Mouse (Mus musculus) megakaryocyte, embryonic 14.5 days (primary cell): ENCODE measurements around the gene Plcb2. TPM values are rescaled to one million over a fixed set of nuclear protein-coding genes. Genes with fewer than 3 reads are reported as not detected.

Experiments
- H3K27me3 ChIP-seq: replicated peaks from 2 replicates; pipeline ENCODE3; 2012; ENCODE audit warnings: inconsistent platforms
- H3K36me3 ChIP-seq: replicated peaks from 2 replicates; pipeline ENCODE3; 2012; ENCODE audit warnings: low read length, inconsistent platforms, mixed read lengths
- H3K4me1 ChIP-seq: 2 replicates; pipeline ENCODE4 v1.6.1; 2012; ENCODE audit warnings: inconsistent platforms
- H3K4me3 ChIP-seq: replicated peaks from 2 replicates; pipeline ENCODE3; 2012; ENCODE audit warnings: moderate library complexity, mild to moderate bottlenecking, inconsistent platforms
- H3K9me3 ChIP-seq: 2 replicates; pipeline ENCODE4 v1.6.1; 2012; ENCODE audit warnings: inconsistent platforms
- FLI1 ChIP-seq: IDR thresholded peaks from 2 replicates; pipeline ENCODE4 v1.6.1; 2012; ENCODE audit warnings: low read length, inconsistent platforms, mixed read lengths
- GATA1 ChIP-seq: IDR thresholded peaks from 3 replicates; pipeline ENCODE4 v1.6.1; 2012; ENCODE audit warnings: mixed read lengths, low read length, inconsistent platforms, borderline replicate concordance
- polyA plus RNA-seq: library from polyadenylated mRNA; stranded (reverse); fragments of >175 nt; gene quantifications from 2 replicates; pipeline ENCODE4 v1.2.3, GENCODE M21; 2012; ENCODE audit warnings: low replicate concordance; ENCODE audit not compliant: insufficient read depth

Gene Plcb2
- polyA plus RNA-seq, 1 experiment, result 25.8 TPM

DNA sequence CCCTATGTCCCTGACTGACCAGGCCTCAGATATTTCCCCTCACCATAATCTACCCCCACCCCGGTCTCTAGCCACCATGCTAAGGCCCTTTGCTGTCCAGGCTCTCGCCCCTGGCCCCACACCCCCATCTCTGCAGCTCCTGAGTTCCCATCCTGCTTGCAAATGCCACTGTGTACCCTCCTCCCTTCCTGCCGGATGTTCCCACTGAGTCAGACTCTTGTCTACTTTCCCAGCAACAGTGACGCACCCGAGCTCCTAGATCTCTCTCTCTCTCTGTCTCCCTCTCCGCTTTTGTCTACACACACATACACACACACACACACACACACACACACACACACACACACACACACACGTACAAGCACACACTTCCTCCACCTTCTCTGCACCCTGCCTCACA, 35.2 kb upstream of the Plcb2 start:
- H3K27me3 ChIP-seq, result peaks cover 11% of the 10 kb centered on the region
- H3K4me3 ChIP-seq, result peak overlapping the region; percentile 6
- H3K4me1 ChIP-seq, result peaks cover 88% of the 10 kb centered on the region
- no peaks in the 10 kb centered on the region for H3K9me3 ChIP-seq
- no peak for TF ChIP-seq FLI1
- no peak for TF ChIP-seq GATA1
- H3K36me3 ChIP-seq, result peaks cover 25% of the 10 kb centered on the region

DNA sequence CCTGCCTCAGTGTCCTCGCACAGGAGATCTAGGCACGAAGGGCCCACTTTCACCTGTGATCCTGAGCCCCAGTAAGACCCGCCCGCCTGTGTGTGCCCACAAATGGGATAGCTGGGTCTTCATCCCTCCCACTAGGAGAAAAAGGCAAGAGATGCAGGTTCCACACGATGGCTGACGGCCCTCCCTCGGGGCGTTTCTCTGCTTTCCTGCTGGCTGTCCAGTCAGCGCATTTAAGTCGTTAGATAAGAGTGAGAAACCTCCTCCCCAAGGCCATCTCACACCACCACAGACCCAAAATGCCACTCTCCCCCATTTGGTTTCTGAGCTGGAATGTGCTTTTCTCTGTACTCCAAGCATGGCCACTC, 34.5 kb upstream of the Plcb2 start:
- Histone ChIP-seq H3K4me3 (peak overlapping the region; percentile 83), H3K4me1 (peaks cover 95% of the 10 kb centered on the region), H3K27me3 (peaks cover 8% of the 10 kb centered on the region)

DNA sequence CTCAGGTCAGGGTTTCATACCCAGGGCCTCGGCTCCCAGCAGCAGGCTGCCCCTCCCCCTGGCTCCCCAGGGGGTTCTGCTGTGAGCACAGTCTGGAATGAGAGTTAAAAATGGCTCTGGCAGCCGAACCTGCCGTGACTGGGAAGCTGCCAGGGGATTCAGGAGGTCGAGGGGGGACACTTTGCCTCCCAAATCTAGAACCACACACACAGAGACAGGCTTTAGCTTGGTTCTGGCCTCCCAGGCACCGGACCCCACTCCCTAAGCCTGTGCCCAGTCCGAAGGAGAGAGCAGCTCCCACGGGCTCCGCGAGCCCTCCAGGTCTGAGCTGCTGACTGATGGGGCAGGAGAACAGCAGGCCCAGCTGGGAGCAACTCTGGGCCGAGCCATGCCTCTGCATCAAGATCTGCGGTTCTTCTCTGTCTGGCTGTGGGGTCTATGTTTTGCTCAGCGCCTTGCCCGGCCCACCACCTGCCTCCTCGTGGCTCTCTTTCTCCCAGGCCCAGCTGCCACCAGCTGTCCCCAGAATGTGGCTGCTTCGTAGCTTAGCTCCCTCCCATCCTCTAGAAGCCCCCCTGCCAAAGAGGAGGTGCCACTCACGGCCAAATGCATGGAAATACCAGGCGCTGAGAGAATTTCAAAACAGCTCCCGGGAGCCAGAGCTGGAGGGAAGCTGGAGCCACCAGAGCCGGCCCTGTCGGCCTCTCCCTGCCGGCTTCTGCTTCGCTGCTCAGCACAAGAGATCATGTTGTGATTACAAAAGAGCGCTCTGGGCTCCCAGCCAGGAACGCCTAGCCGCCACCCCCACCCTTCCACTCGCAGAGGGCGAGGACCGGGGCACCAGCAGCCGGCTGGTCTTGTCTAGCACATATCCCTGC, 33.9 kb upstream of the Plcb2 start, which contains the start of gene Ccdc9b:
TSS of gene Ccdc9b (minus strand) at position 756 of the 878 bp plus-strand sequence.
- H3K4me3 ChIP-seq, result peak within 1 kb of the TSS; percentile 83
- peaks cover 38% of the 10 kb centered on the region for H3K36me3 ChIP-seq
- peaks cover 4% of the 10 kb centered on the region for H3K27me3 ChIP-seq
- TF ChIP-seq FLI1, result no peak
- no peak for TF ChIP-seq GATA1
- H3K9me3 ChIP-seq, result no peaks in the 10 kb centered on the region
- H3K4me1 ChIP-seq, result peaks cover 98% of the 10 kb centered on the region

More for the DNA sequence above, 34.5 kb upstream of the Plcb2 start:
- peaks cover 32% of the 10 kb centered on the region for H3K36me3 ChIP-seq
- TF ChIP-seq GATA1 (no peak), FLI1 (no peak)
- H3K9me3 ChIP-seq, result no peaks in the 10 kb centered on the region

DNA sequence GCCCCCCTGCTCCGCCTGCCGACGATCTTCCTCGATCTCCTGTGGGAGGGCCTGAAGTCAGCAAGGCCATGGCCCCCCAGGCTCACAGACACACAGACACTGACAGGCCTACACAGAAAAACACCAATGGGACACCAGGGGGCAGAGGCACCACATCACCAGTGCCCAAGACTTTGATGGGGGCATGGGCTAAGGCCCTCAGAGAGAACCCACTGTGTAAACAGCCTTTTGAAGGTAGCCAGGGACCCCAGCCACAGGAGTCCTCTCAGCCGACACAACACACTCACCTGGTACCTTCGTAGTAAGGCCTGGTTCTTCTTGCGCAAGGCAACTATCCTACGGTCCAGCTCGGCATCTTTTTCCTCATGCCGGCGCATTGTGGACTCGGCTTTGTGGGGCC, 33.1 kb upstream of the Plcb2 start:
- peaks cover 3% of the 10 kb centered on the region for H3K27me3 ChIP-seq

GRCm38 (mm10) chr2:118760311-118761025, 32.2 kb upstream of the Plcb2 start:
- Histone ChIP-seq H3K27me3 (peaks cover 3% of the 10 kb centered on the region), H3K4me1 (peaks cover 99% of the 10 kb centered on the region)
- TF ChIP-seq GATA1, result no peak

More for the DNA sequence above, 33.1 kb upstream of the Plcb2 start:
- H3K9me3 ChIP-seq, result no peaks in the 10 kb centered on the region
- H3K4me3 ChIP-seq, result no peak overlapping the region
- H3K4me1 ChIP-seq, result peaks cover 98% of the 10 kb centered on the region
- TF ChIP-seq FLI1 (no peak), GATA1 (no peak)
- peaks cover 44% of the 10 kb centered on the region for H3K36me3 ChIP-seq

GRCm38 (mm10) chr2:118759828-118760227, 31.6 kb upstream of the Plcb2 start:
- Histone ChIP-seq H3K9me3 (no peaks in the 10 kb centered on the region), H3K4me1 (peaks cover 99% of the 10 kb centered on the region), H3K4me3 (peak overlapping the region; percentile 69), H3K27me3 (no peaks in the 10 kb centered on the region), H3K36me3 (peaks cover 56% of the 10 kb centered on the region)
- TF ChIP-seq GATA1, result no peak
- no peak for TF ChIP-seq FLI1

More at GRCm38 (mm10) chr2:118760311-118761025, 32.2 kb upstream of the Plcb2 start:
- peaks cover 49% of the 10 kb centered on the region for H3K36me3 ChIP-seq
- no peaks in the 10 kb centered on the region for H3K9me3 ChIP-seq
- H3K4me3 ChIP-seq, result no peak overlapping the region

DNA sequence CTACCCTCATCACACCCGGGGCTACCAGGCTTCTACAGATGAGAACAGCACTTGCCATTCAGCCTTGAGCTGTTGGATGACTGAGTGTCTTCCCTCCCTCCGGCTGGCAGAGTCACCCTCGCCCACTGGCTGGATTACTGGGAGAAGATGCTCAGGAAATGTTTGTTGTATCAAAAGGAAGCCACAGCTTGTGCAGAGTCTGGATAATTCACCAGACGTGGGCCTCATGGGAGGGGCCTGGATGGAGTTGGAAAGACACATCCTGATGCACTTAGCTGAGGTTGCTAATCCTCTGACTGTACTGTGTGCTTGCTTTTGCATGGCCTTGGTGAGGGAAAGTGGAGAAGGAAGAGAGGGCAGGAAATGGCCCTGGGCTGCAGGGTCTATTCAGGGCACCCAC, 27.9 kb upstream of the Plcb2 start:
- Histone ChIP-seq H3K4me1 (peaks cover 98% of the 10 kb centered on the region), H3K4me3 (peak overlapping the region; percentile 91), H3K27me3 (no peaks in the 10 kb centered on the region), H3K36me3 (peaks cover 76% of the 10 kb centered on the region), H3K9me3 (no peaks in the 10 kb centered on the region)
- TF ChIP-seq FLI1 (peak; percentile 50; the same call in 1 of the 2 replicates), GATA1 (peak; percentile 57; the same call in 2 of the 3 replicates)

GRCm38 (mm10) chr2:118755407-118755806, 27.2 kb upstream of the Plcb2 start:
- peak overlapping the region; percentile 91 for H3K4me3 ChIP-seq
- TF ChIP-seq GATA1 (no peak), FLI1 (no peak)
- H3K9me3 ChIP-seq, result no peaks in the 10 kb centered on the region
- peaks cover 76% of the 10 kb centered on the region for H3K36me3 ChIP-seq
- H3K27me3 ChIP-seq, result no peaks in the 10 kb centered on the region
- H3K4me1 ChIP-seq, result peaks cover 98% of the 10 kb centered on the region

DNA sequence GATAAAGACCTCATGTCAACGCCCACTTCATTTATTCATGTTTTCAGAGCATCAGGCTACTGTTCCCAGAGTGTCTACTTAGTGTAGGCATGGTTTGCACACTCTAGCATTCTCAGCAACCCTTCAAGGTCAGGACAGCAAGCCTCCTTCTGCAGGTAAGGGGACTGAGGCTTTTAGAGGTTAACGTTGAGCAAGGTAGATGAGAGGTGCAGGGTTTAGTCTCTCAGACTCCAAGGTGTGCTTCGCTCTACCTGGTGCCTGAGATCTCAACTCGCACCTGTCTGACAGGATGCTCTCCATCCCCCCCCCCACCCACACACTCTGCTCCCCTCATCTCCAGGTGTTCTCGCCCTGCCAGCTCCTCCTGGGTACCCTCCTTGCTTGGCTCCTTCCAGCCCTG, 25.9 kb upstream of the Plcb2 start:
- Histone ChIP-seq H3K9me3 (no peaks in the 10 kb centered on the region), H3K4me3 (peak overlapping the region; percentile 91), H3K4me1 (peaks cover 98% of the 10 kb centered on the region), H3K36me3 (peaks cover 82% of the 10 kb centered on the region), H3K27me3 (no peaks in the 10 kb centered on the region)
- TF ChIP-seq FLI1 (no peak), GATA1 (no peak)

DNA sequence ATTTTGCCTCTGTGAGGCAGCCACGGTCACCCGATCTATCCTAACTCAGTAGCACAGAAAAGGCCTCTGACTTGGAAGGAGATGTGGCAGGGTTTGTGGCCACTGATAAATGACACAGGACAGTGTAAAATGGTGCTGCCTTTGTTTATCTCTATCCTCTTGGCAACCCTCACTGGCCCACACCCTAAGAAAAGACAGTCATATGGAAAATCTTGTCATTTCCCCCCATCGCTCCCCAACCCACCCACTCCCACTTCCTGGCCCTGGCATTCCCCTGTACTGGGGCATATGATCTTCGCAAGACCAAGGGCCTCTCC, 24.5 kb upstream of the Plcb2 start:
- Histone ChIP-seq H3K4me3 (peak overlapping the region; percentile 86), H3K4me1 (peaks cover 90% of the 10 kb centered on the region), H3K9me3 (no peaks in the 10 kb centered on the region)

More for the DNA sequence above, 24.5 kb upstream of the Plcb2 start:
- Histone ChIP-seq H3K27me3 (no peaks in the 10 kb centered on the region), H3K36me3 (peaks cover 85% of the 10 kb centered on the region)
- TF ChIP-seq GATA1 (peak; percentile 46; the same call in 1 of the 3 replicates), FLI1 (no peak)
